Mouse (Mus musculus): ENCODE measurements at regions not wholly inside any gene's neighbourhood (a gene's known extent, or its start where the extent isn't known, plus 50 kb on each side); places are given as distances from the start of the nearest gene placed in this dataset.

DNA sequence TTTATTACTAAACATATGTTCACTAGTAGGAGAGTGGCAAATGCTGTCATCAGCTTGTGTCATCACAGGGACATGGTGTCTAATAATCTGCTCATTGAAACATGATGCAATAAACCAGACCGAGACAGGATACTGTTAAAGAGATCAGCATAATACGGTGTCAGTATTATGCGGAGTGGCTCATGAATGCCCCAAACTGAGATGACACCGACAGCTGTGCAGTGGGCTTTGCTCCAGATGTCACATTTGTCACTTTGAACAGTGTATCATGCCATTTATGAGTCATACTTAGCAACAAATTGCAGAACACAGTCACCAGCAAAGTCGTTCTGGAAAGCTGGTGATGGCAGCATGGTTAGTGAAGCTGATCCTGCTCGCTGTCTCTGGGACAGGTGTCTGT is 527.2 kb downstream of the Triml1 start:
- ATAC-seq (ENCODE audit: insufficient read depth): peak; percentile 92; the same call in 1 of the 2 replicates
- Histone ChIP-seq H3K4me2 (no peak overlapping the region), H3K27ac (ENCODE audit: low read depth) (no peak overlapping the region), H3K4me3 (ENCODE audit: low read depth, low read length) (no peak overlapping the region), H3K36me3 (ENCODE audit: insufficient read depth) (no peaks in the 10 kb centered on the region), H3K9ac (no peak overlapping the region), H3K9me3 (ENCODE audit: low read depth, low read length) (no peaks in the 10 kb centered on the region), H3K27me3 (ENCODE audit: insufficient read depth, low read length) (no peaks in the 10 kb centered on the region), H3K4me1 (ENCODE audit: insufficient read depth) (no peaks in the 10 kb centered on the region)
- WGBS: 52% methylated on average over 6 of the region's 6 CpGs
- peak; percentile 67 for DNase-seq
- TF ChIP-seq CTCF (IDR thresholded peaks at IDR 0.05; ENCODE audit: low read depth): no peak

DNA sequence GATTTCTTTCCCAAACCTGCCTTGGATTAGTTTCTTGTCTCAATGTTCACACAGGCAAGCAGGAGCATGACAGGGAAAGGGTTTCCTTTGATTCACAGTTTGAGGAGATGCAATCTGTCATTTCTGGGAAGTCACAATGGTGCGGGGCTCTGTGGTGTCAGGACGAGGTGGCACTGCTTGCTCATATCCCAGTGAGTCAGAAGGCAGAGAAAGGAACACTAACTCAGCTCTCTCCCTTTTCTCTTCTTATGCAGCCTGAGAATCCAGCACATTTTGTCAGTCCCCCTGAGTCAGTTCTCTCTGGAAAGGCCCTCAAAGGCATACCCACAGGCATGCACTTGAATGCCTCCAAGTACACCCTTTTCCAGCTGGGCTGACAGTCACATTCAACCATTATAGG is 544.6 kb downstream of the Triml1 start:
- Histone ChIP-seq H3K9me3 (ENCODE audit: low read depth, low read length) (no peaks in the 10 kb centered on the region), H3K9ac (no peak overlapping the region), H3K36me3 (ENCODE audit: insufficient read depth) (no peaks in the 10 kb centered on the region), H3K27ac (ENCODE audit: low read depth) (no peak overlapping the region), H3K4me3 (ENCODE audit: low read depth, low read length) (no peak overlapping the region), H3K4me1 (ENCODE audit: insufficient read depth) (no peaks in the 10 kb centered on the region), H3K4me2 (no peak overlapping the region), H3K27me3 (ENCODE audit: insufficient read depth, low read length) (no peaks in the 10 kb centered on the region)
- TF ChIP-seq CTCF (IDR thresholded peaks at IDR 0.05; ENCODE audit: low read depth): no peak
- DNase-seq (no peak), ATAC-seq (ENCODE audit: insufficient read depth) (no peak)
- 56% methylated on average over 2 of the region's 2 CpGs for WGBS
